Mouse (Mus musculus): ENCODE data around the gene Prss40.

DNA sequence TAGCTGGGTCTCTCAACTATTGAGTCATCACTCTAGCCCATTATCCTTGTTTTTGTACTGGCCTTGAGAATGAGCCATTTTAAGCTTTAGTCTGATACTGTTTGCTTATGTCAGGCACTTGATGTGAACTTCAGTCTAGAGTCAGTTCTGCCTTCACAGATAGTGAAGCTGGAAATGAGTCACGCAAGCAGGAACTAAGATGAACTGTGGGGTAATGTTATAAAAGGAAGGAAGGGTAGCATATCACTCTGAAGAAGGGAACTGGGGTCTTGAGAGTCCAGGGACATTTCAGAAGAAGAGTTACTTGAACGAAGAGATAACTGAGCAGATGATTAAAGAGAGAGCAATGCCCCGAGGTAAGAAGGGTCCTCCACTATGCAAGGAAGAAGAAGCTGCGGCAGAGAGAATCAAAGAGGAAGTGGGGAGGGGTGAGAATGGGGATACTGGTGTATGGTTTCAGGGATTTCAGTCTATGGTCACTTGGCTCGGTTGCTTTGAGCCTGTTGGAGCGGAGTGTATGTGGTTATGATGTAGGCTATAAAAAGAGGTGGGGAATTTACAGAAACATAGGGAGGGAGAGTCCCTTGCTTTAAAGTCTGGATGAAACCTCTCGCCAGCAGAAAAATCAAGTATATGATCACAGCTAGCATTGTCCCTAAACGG lies 3.8 kb upstream of the Prss40 start:
- no peak for TF ChIP-seq POLR2A (IDR thresholded peaks at IDR 0.05; ENCODE audit: borderline replicate concordance, control insufficient read depth, low read depth, low read length)
- TF ChIP-seq CTCF (IDR thresholded peaks at IDR 0.05; ENCODE audit: control insufficient read depth, insufficient read depth, low read length): no peak
